Mouse (Mus musculus) liver, adult 2 months (tissue): ENCODE measurements at regions not wholly inside any gene's neighbourhood (a gene's known extent, or its start where the extent isn't known, plus 50 kb on each side); places are given as distances from the start of the nearest gene placed in this dataset.

Experiments used
- CTCF ChIP-seq: fragments of 200-500 bp; IDR thresholded peaks from 2 replicates; pipeline ENCODE4 v1.5.1; 2011; ENCODE audit warnings: low read depth, low read length, control low read depth
- POLR2A ChIP-seq: fragments of 200-500 bp; IDR thresholded peaks from 2 replicates; pipeline ENCODE4 v1.6.1; 2011; ENCODE audit warnings: low read length, control low read depth; ENCODE audit not compliant: insufficient read depth; ENCODE audit errors: extremely low read depth

DNA sequence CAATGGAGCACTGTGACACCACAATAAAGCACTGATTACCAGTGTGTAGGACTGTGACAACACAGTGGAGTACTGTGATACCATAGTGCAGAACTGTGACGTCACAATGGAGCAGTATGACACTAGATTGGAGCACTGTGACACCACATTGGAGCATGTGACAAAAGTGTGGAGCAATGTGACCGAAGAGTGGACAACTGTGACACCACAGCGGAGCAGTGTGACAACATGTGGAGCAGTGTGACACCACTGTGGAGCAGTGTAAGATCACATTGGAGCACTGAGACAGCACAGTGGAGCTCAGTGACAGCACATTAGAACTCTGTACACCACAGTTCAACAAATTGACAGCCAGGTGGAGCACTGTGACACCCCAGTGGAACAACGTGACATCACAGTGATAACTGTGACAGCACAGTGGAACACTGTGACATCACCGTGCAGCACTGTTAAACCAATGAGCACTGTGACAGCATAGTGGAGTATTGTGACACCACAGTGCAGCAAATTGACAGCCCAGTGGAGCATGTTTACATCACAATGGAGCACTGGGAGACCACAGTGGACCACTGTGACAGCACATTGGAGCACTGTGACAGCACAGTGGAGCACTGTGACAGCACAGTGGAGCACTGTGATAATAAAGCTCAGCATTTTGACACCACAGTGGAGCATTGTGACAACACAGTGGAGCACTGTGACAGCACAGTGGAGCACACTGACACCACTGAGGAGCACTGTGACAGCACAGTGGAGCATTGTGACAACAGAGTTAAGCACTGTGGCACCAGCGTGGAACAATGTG, 85.8 kb upstream of the Vmn1r2 start:
- TF ChIP-seq CTCF (no peak), POLR2A (no peak)
